Mouse (Mus musculus): Measurements from ENCODE around the gene Gm21969.

- TF ChIP-seq CTCF (IDR thresholded peaks at IDR 0.05) (no peak), EP300 (IDR thresholded peaks at IDR 0.05) (no peak)
Measured at GRCm38 (mm10) chr4:139667632-139668031, 64.6 kb downstream of the Gm21969 start.

Data from lung, postnatal 0 days (tissue).